Mouse (Mus musculus): ENCODE data around the gene Hebp2.

Gene Hebp2

DNA sequence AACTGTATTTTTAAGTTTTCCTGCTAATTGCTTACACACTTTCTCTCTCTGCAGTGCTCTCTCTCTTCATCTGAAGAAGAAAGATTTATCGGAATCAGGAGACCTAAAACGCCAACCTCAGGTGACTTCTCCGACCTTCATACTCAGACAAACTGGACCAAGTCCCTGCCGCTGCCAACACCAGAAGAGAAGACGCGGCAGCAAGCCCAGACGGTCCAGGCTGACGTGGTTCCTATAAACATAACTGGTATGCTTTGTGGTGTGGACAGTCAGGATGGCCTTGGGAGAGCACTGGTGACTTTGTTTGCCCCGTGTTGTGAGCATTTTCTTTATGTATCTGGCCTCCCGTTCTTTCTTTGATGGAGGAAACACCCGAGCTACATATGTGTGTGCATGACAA lies 34.4 kb downstream of the Hebp2 start:
- in situ Hi-C loops (cut with MboI, MseI) = no loop called here

- in situ Hi-C loops (cut with MboI, MseI) = no loop called here
Measured at GRCm38 (mm10) chr10:18510663-18511062, 35.2 kb downstream of the Hebp2 start.

DNA sequence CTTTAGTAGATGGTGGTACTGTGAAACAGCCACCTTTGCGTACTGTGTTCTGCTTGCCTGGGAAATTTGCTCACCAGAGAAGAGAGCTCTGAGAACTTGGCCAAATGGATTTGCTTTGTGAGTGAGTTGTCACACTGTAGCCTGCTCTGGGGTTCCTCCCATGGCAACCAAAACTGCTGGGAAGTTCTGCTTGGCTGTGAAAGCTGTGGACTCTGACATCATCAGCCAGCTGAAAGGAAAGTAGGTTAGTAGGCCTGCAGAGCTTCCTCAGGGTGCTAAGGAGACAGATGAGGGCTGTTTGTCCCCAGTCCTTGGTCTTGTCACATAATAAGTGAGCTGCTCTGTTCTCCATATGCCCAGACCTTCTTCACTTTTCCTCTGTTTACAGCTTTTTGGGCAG lies 37.3 kb downstream of the Hebp2 start:
- in situ Hi-C loops (cut with MboI, MseI) = loop anchor here (10.0 kb wide), 1 partner anchor 884 kb away; no protein-coding TSS in a partner anchor

GRCm38 (mm10) chr10:18507869-18508473 lies 37.9 kb downstream of the Hebp2 start:
- in situ Hi-C loops (cut with MboI, MseI) = loop anchor here (10.0 kb wide), 1 partner anchor 883 kb away; no protein-coding TSS in a partner anchor

- in situ Hi-C loops (cut with MboI, MseI) = loop anchor here (10.0 kb wide), 1 partner anchor 882 kb away; no protein-coding TSS in a partner anchor
Measured at GRCm38 (mm10) chr10:18506501-18506946, 39.4 kb downstream of the Hebp2 start.

DNA sequence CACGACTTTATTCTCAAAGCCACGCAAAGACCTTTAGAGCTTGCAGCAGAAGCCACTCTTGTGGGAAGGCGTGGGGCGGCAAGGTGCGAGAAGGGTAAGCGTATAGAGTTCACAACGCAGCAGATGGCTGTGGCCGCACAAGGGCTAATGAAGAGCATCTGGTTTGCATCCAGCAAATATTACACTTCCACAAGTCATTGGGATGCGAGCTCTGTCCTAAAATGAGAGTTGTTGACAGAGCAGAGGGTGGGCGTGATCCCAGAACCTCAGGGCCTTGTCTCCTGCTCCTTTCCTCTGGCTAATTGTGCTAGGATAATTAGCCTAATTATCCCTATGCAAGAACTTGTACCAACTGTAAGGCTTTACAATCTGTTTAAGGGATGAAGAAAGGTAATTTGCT lies 40.2 kb downstream of the Hebp2 start:
- in situ Hi-C loops (cut with MboI, MseI) = loop anchor here (10.0 kb wide), 1 partner anchor 881 kb away; no protein-coding TSS in a partner anchor

GRCm38 (mm10) chr10:18501997-18502396 lies 43.9 kb downstream of the Hebp2 start:
- in situ Hi-C loops (cut with MboI, MseI) = loop anchor here (10.0 kb wide), 1 partner anchor 877 kb away; no protein-coding TSS in a partner anchor

DNA sequence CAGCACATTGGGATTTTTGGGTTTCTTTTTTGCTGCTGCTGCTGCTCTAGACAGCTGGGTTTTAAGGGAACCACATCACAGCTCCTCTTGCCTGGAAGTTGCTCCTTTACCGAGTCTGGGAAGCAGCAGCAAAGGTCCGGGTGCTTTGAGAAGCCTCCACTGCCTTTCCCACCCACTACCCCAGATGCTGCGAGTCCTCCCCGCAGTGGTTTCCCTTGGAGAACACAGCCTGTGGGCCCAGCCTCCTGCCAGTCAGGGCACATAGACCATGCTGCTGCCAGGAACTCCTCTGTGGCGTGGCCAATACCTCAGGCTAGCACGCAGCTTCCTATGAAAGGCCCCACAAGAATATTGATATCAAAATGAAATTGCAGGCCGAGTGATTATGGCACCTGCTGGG lies 48.8 kb downstream of the Hebp2 start:
- in situ Hi-C loops (cut with MboI, MseI) = no loop called here

DNA sequence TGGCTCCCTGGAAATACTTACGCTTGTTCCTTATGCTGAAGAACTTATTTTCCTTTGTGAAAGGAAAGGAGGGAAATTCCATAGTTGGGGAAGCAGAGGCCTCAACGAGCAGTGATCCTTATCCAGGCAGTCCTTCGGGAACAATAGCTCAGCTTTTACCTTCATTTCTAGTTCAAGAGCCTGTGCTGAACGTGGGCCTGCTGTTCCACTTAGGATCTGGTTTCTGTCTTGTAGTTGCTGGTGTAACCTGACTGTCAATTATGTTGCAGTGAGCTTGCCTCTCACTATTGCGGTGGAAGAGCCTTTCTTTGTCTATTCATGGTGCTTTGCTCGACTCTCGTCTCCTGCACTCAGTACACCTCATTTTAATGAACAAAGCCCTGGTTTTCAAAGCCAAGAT lies 51.6 kb downstream of the Hebp2 start:
- in situ Hi-C loops (cut with MboI, MseI) = no loop called here

DNA sequence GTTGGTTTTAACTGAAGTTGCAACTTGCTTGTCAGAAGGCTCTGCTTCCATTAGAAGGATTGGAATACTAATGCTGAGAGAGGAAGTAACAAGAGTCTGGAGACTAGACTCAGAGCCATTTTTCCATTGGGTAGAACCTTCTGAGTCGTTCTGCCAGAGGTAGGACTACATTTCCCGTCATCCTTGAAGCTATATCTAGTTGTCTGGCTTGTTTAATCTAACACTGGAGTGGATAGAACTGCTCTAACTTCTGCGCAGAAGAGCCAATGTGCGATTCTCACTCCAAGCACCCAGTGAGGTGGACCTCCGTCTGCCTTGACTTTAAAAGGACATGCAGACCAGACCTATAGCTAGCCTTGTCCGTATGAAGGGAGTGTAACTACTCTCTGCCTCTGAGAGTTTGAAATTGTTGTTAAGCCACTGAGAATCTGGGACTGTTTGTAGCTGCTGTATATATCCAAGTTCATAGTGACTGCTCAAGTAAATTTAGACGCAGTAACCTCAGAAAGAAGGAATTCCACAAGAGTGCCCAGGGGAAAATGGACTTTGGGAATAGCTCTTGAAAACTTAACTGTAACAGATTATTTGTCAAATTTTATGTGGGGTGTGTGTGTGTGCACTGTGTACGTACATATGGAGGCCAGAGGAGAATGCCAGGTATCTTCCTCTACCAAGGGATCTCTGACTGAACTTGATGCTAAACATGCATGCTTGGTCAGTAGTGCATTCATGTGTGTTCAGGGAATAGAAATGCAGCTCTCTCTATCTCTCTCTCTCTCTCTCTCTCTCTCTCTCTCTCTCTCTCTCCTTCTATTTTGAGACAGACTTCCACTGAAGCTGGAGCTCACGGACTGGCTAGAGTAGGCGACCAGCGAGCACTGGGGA lies 52.6 kb downstream of the Hebp2 start:
- in situ Hi-C loops (cut with MboI, MseI) = no loop called here

- in situ Hi-C loops (cut with MboI, MseI) = no loop called here
Measured at GRCm38 (mm10) chr10:18491952-18492351, 53.9 kb downstream of the Hebp2 start.

GRCm38 (mm10) chr10:18489936-18490335 lies 55.9 kb downstream of the Hebp2 start:
- in situ Hi-C loops (cut with MboI, MseI) = no loop called here

Data from T-helper 2 cell (primary cell).